Mouse (Mus musculus): Measurements from ENCODE around the gene Igflr1.

GRCm38 (mm10) chr7:30564970-30565571 lies at the start of gene Igflr1:
- TF ChIP-seq EP300 (optimal IDR thresholded peaks at IDR 0.05), result no peak
- TF ChIP-seq CTCF (IDR thresholded peaks at IDR 0.05; ENCODE audit: low read depth), result no peak

Measured in stomach, postnatal 0 days (tissue).